Mouse (Mus musculus) liver, postnatal 0 days (tissue): ENCODE results near the gene Ube2j2.

ENCODE experiments used
- CTCF ChIP-seq: sonication (generic); IDR thresholded peaks from 2 replicates; pipeline ENCODE4 v1.5.1; 2016; ENCODE audit warnings: antibody characterized with exemption, low read depth
- EP300 ChIP-seq: IDR thresholded peaks from 2 replicates; pipeline ENCODE4 v1.6.1; 2016; ENCODE audit warnings: antibody characterized with exemption, low read depth, mild to moderate bottlenecking

DNA sequence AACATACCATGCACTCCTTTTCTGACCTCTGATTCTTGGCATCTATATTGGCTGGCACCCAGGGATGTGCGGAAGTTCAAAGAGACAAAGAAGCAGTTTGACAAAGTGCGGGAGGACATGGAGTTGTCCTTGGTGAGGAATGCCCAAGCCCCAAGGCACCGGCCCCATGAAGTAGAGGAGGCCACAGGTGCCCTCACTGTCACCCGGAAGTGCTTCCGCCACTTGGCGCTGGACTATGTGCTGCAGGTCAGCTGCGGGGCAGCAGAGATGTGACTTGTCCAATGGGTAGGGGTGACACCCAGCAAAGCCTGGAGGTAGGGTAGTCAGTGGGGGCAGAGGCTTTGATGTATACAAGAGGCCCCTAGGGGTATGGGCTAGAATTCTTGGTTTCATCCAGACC lies 44.3 kb upstream of the Ube2j2 start:
- TF ChIP-seq EP300 (no peak), CTCF (no peak)
